ENCODE assay signal across 19 mouse cellular contexts in the genomic region with DNA sequence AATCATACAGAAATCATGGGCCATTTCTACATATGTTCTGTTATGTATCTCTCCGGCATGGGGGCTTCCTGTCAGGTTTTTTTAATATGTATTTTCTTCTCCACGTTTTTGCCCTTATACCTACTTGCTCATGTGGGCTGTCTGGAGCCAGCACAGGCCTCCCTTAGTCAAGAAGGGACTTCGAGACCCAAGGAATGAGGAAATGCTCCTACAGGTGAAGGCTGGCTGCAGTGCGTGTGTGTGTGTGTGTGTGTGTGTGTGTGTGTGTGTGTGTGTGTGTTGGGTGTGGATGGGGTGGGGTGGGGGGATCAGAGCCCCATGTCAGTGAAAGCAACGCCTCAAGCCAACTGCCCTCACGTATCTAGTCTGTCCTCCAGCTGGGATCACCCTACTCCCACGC. TPM values are rescaled to one million over a fixed set of nuclear protein-coding genes. Genes with fewer than 3 reads are reported as not detected.
A peak's percentile ranks its signal among the peaks of the same experiment; 100 is the strongest.
DNase-seq lines count a peak whose midpoint lies in the region; ATAC-seq and TF ChIP-seq lines count a peak whose summit lies in the region.
"Had no signal": no experiment of that assay in that cellular context is flagged by ENCODE, and none has a peak within 500 bp of the region (broad histone marks: within the 10 kb centered on the region; RNA-seq: fewer than 3 reads in every experiment).

No protein-coding gene starts in this region.

- H3K4me1 ChIP-seq in forebrain, embryonic 10.5 days = peaks cover 51% of the 10 kb centered on the region
- H3K4me1 ChIP-seq in forebrain, embryonic 14.5 days (ENCODE audit: control insufficient read depth, insufficient read depth, low read length) = peaks cover 8% of the 10 kb centered on the region
- peaks cover 24% of the 10 kb centered on the region for H3K4me1 ChIP-seq in kidney, postnatal 0 days (replicated peaks; ENCODE audit: insufficient read depth, low read length)
- H3K4me1 ChIP-seq in lung, embryonic 16.5 days (replicated peaks; ENCODE audit: control insufficient read depth, insufficient read depth, low read length) = peaks cover 35% of the 10 kb centered on the region
- H3K4me1 ChIP-seq in limb, embryonic 15.5 days = peaks cover 41% of the 10 kb centered on the region

- H3K9me3 ChIP-seq in forebrain, embryonic 10.5 days = no peaks in the 10 kb centered on the region
- no peaks in the 10 kb centered on the region for H3K9me3 ChIP-seq in forebrain, embryonic 14.5 days (replicated peaks; ENCODE audit: control insufficient read depth, low read length)
- H3K9me3 ChIP-seq in kidney, postnatal 0 days (replicated peaks; ENCODE audit: low read length) = no peaks in the 10 kb centered on the region
- H3K9me3 ChIP-seq in lung, embryonic 16.5 days (ENCODE audit: control insufficient read depth, low read length) = no peaks in the 10 kb centered on the region
- H3K9me3 ChIP-seq in limb, embryonic 15.5 days = no peaks in the 10 kb centered on the region
- H3K9me3 ChIP-seq: liver, embryonic 13.5 days had no signal

- no peak overlapping the region for H3K4me2 ChIP-seq in forebrain, embryonic 14.5 days (ENCODE audit: low read length)
- no peak overlapping the region for H3K4me2 ChIP-seq in kidney, postnatal 0 days (ENCODE audit: low read length)
- no peak overlapping the region for H3K4me2 ChIP-seq in lung, embryonic 16.5 days (ENCODE audit: low read depth, low read length)
- H3K4me2 ChIP-seq in limb, embryonic 15.5 days = no peak overlapping the region
- H3K4me2 ChIP-seq: heart, embryonic 11.5 days; hindbrain, embryonic 14.5 days; liver, embryonic 13.5 days had no signal

- no peaks in the 10 kb centered on the region for H3K27me3 ChIP-seq in forebrain, embryonic 10.5 days (ENCODE audit: poor library complexity, severe bottlenecking)
- no peaks in the 10 kb centered on the region for H3K27me3 ChIP-seq in forebrain, embryonic 14.5 days (replicated peaks; ENCODE audit: control insufficient read depth, insufficient read depth, low read length)
- H3K27me3 ChIP-seq in kidney, postnatal 0 days (ENCODE audit: insufficient read depth, low read length) = no peaks in the 10 kb centered on the region
- H3K27me3 ChIP-seq in lung, embryonic 16.5 days (ENCODE audit: control insufficient read depth, insufficient read depth, low read depth, low read length) = no peaks in the 10 kb centered on the region
- H3K27me3 ChIP-seq in limb, embryonic 15.5 days = no peaks in the 10 kb centered on the region
- H3K27me3 ChIP-seq: liver, embryonic 13.5 days had no signal

- TF ChIP-seq CTCF in kidney, postnatal 0 days (IDR thresholded peaks at IDR 0.05; ENCODE audit: low read depth) = no peak

- peak overlapping the region; percentile 58; the same call in 1 of the 2 replicates for H3K27ac ChIP-seq in forebrain, embryonic 10.5 days
- no peak overlapping the region for H3K27ac ChIP-seq in forebrain, embryonic 14.5 days (ENCODE audit: low read depth, low read length)
- H3K27ac ChIP-seq in kidney, postnatal 0 days = peak overlapping the region; percentile 50; the same call in 1 of the 2 replicates
- peak overlapping the region; percentile 10 for H3K27ac ChIP-seq in lung, embryonic 16.5 days (ENCODE audit: low read length)
- 0 out of 2 replicates have a peak overlapping the region, but pooled peaks have one; percentile 57 for H3K27ac ChIP-seq in limb, embryonic 15.5 days
- H3K27ac ChIP-seq: hindbrain, embryonic 14.5 days; liver, embryonic 13.5 days; stomach, postnatal 0 days had no signal

- DNase-seq in forebrain, embryonic 10.5 days (ENCODE audit: extremely low spot score, low spot score) = no peak
- no peak for DNase-seq in forebrain, embryonic 14.5 days (ENCODE audit: low spot score)
- no peak for DNase-seq in kidney, postnatal 0 days (ENCODE audit: low spot score)
- DNase-seq in kidney, adult 9 months = no peak
- DNase-seq in lung, postnatal 14 days = no peak
- DNase-seq in adipocyte (ENCODE audit: low spot score) = no peak
- DNase-seq: cerebellum, adult 8-10 months; gastrocnemius, postnatal 25 days; heart, postnatal 36 days; liver, embryonic 13.5 days; lung, postnatal 4 days; retina, postnatal 1 day had no signal

- no peak for ATAC-seq in forebrain, embryonic 14.5 days
- ATAC-seq in kidney, postnatal 0 days (replicated peaks; ENCODE audit: low FRiP score, low read depth) = no peak
- ATAC-seq in lung, embryonic 16.5 days (ENCODE audit: low read depth) = no peak
- ATAC-seq in limb, embryonic 15.5 days (ENCODE audit: insufficient number of reproducible peaks, low FRiP score, low TSS enrichment, low read depth) = no peak
- ATAC-seq: forebrain, embryonic 16.5 days; midbrain, embryonic 16.5 days had no signal

- peaks cover 43% of the 10 kb centered on the region for H3K36me3 ChIP-seq in forebrain, embryonic 10.5 days (replicated peaks)
- no peaks in the 10 kb centered on the region for H3K36me3 ChIP-seq in forebrain, embryonic 14.5 days (ENCODE audit: control insufficient read depth, insufficient read depth, low read length)
- H3K36me3 ChIP-seq in kidney, postnatal 0 days (ENCODE audit: insufficient read depth, low read length) = no peaks in the 10 kb centered on the region
- no peaks in the 10 kb centered on the region; the same call in 1 of the 2 replicates for H3K36me3 ChIP-seq in lung, embryonic 16.5 days (ENCODE audit: control insufficient read depth, insufficient read depth, low read length)
- H3K36me3 ChIP-seq in limb, embryonic 15.5 days = no peaks in the 10 kb centered on the region
- H3K36me3 ChIP-seq: liver, embryonic 13.5 days had no signal

- H3K4me3 ChIP-seq in forebrain, embryonic 10.5 days = no peak overlapping the region
- H3K4me3 ChIP-seq in forebrain, embryonic 14.5 days (ENCODE audit: low read depth, low read length) = no peak overlapping the region
- no peak overlapping the region for H3K4me3 ChIP-seq in kidney, postnatal 0 days (replicated peaks; ENCODE audit: low read depth, low read length)
- no peak overlapping the region for H3K4me3 ChIP-seq in lung, embryonic 16.5 days (ENCODE audit: low read length)
- H3K4me3 ChIP-seq in limb, embryonic 15.5 days = no peak overlapping the region
- H3K4me3 ChIP-seq: liver, embryonic 13.5 days had no signal

- WGBS in forebrain, embryonic 10.5 days = 91% methylated on average over 7 of the region's 7 CpGs
- 89% methylated on average over 7 of the region's 7 CpGs for WGBS in forebrain, embryonic 14.5 days
- WGBS in kidney, postnatal 0 days = 43% methylated on average over 7 of the region's 7 CpGs
- WGBS in lung, embryonic 16.5 days = 64% methylated on average over 7 of the region's 7 CpGs
- 57% methylated on average over 7 of the region's 7 CpGs for whole genome bisulfite sequencing in limb, embryonic 15.5 days

- no peak overlapping the region for H3K9ac ChIP-seq in forebrain, embryonic 14.5 days (ENCODE audit: low read length)
- no peak overlapping the region for H3K9ac ChIP-seq in kidney, postnatal 0 days (ENCODE audit: low read depth, low read length)
- H3K9ac ChIP-seq in lung, embryonic 16.5 days (ENCODE audit: low read length) = no peak overlapping the region
- H3K9ac ChIP-seq in limb, embryonic 15.5 days = no peak overlapping the region
- H3K9ac ChIP-seq: hindbrain, embryonic 14.5 days; liver, embryonic 13.5 days had no signal

RNA-seq across cellular contexts. Expression of a gene that starts 16.5 kb away (rescaled TPM):
- 13.7 and 14.9 TPM in 2 replicates for polyA plus RNA-seq in forebrain, embryonic 10.5 days (2016; fragmentation: Nextera tagmentation; extraction: Ambion mirVana)
- 10.6 and 10.7 TPM in 2 replicates for polyA plus RNA-seq in forebrain, embryonic 14.5 days (2014; fragmentation: Nextera tagmentation; extraction: Ambion mirVana)
- polyA plus RNA-seq in kidney, postnatal 0 days (2015; fragmentation: Nextera tagmentation; extraction: Ambion mirVana) = 6.9 and 7.6 TPM in 2 replicates
- polyA plus RNA-seq in lung, embryonic 16.5 days (2015; fragmentation: Nextera tagmentation; extraction: Ambion mirVana) = 16.2 and 16.5 TPM in 2 replicates
- 10.3 and 12.7 TPM in 2 replicates for polyA plus RNA-seq in limb, embryonic 15.5 days (2015; fragmentation: Nextera tagmentation; extraction: Ambion mirVana)
